Mouse (Mus musculus) cerebellum, postnatal 14 days (tissue): ENCODE data around the gene Gm8773.

Experiments used
- DNase-seq, 2 experiments: peaks; one replicate each; pipeline ENCODE4 v3.0.0; 2021; ENCODE audit warnings: mixed read lengths in 2 of 2

Gene Gm8773

GRCm38 (mm10) chr5:5573749-5574317, at the start of gene Gm8773:
Gene Gm8773, plus strand, starts transcription at chr5:5573799.
- peak; percentile 37 to 51 for DNase-seq

- no peak for DNase-seq
Measured at GRCm38 (mm10) chr5:5533656-5534420, 39.8 kb upstream of the Gm8773 start.

GRCm38 (mm10) chr5:5536131-5536530, 37.5 kb upstream of the Gm8773 start:
- no peak for DNase-seq

GRCm38 (mm10) chr5:5539771-5540170, 33.8 kb upstream of the Gm8773 start:
- no peak for DNase-seq

GRCm38 (mm10) chr5:5540385-5540784, 33.2 kb upstream of the Gm8773 start:
- no peak for DNase-seq

GRCm38 (mm10) chr5:5551110-5551509, 22.5 kb upstream of the Gm8773 start:
- DNase-seq: no peak

GRCm38 (mm10) chr5:5559079-5559740, 14.4 kb upstream of the Gm8773 start, which contains the start of gene Gtpbp10:
Gene Gtpbp10, minus strand, starts transcription at chr5:5559538.
- DNase-seq: peak; percentile 96

- no peak for DNase-seq
Measured at GRCm38 (mm10) chr5:5559798-5560197, 13.8 kb upstream of the Gm8773 start.

GRCm38 (mm10) chr5:5561041-5561706, 12.4 kb upstream of the Gm8773 start:
- no peak for DNase-seq

- DNase-seq: no peak
Measured at GRCm38 (mm10) chr5:5562435-5562834, 11.2 kb upstream of the Gm8773 start.

GRCm38 (mm10) chr5:5587686-5588085, 14.1 kb downstream of the Gm8773 start:
- no peak for DNase-seq

GRCm38 (mm10) chr5:5610540-5610939, 36.9 kb downstream of the Gm8773 start:
- DNase-seq: peak; percentile 37 to 66

GRCm38 (mm10) chr5:5618329-5618728, 44.7 kb downstream of the Gm8773 start:
- DNase-seq: no peak

- no peak for DNase-seq
Measured at GRCm38 (mm10) chr5:5625491-5625890, 51.9 kb downstream of the Gm8773 start.
